Comparison of ENCODE assay signal across 9 mouse cellular contexts in genomic region chr8:127438625-127439391, GRCm38 (mm10).
A peak's percentile ranks its signal among the peaks of the same experiment; 100 is the strongest.
DNase-seq lines count a peak whose midpoint lies in the region; ATAC-seq and TF ChIP-seq lines count a peak whose summit lies in the region.
"Had no signal": no experiment of that assay in that cellular context is flagged by ENCODE, and none has a peak within 500 bp of the region (broad histone marks: within the 10 kb centered on the region; RNA-seq: fewer than 3 reads in every experiment).

No protein-coding gene starts in this region.

- H3K9me3 ChIP-seq in forebrain, postnatal 0 days (ENCODE audit: low read length), result no peaks in the 10 kb centered on the region
- H3K9me3 ChIP-seq in hindbrain, embryonic 12.5 days (replicated peaks), result no peaks in the 10 kb centered on the region
- H3K9me3 ChIP-seq in lung, embryonic 16.5 days (ENCODE audit: control insufficient read depth, low read length), result no peaks in the 10 kb centered on the region
- H3K9me3 ChIP-seq: neural tube, embryonic 12.5 days had no signal

- peak; percentile 50 for TF ChIP-seq CTCF in forebrain, postnatal 0 days (IDR thresholded peaks at IDR 0.05; ENCODE audit: low read depth)

- no peaks in the 10 kb centered on the region for H3K36me3 ChIP-seq in forebrain, postnatal 0 days (ENCODE audit: insufficient read depth)
- no peaks in the 10 kb centered on the region for H3K36me3 ChIP-seq in hindbrain, embryonic 12.5 days
- H3K36me3 ChIP-seq in lung, embryonic 16.5 days (ENCODE audit: control insufficient read depth, insufficient read depth, low read length), result no peaks in the 10 kb centered on the region
- H3K36me3 ChIP-seq: neural tube, embryonic 12.5 days had no signal

- peak overlapping the region; percentile 80 for H3K27ac ChIP-seq in forebrain, postnatal 0 days (ENCODE audit: low read depth, low read length)
- no peak overlapping the region for H3K27ac ChIP-seq in hindbrain, embryonic 12.5 days
- H3K27ac ChIP-seq in lung, embryonic 16.5 days (ENCODE audit: low read length), result peak overlapping the region; percentile 53; the same call in 1 of the 2 replicates
- H3K27ac ChIP-seq: neural tube, embryonic 12.5 days had no signal

- peak; percentile 39 for ATAC-seq in activated CD4-positive, CD25-positive, alpha-beta regulatory T cell, adult 4 months
- ATAC-seq in forebrain, postnatal 0 days, result peak; percentile 18; the same call in 1 of the 2 replicates
- peak; percentile 49 for ATAC-seq in hindbrain, embryonic 12.5 days (ENCODE audit: low FRiP score)
- peak; percentile 36 for ATAC-seq in lung, embryonic 16.5 days (ENCODE audit: low read depth)

- DNase-seq in 3T3-L1 (ENCODE audit: low read depth, low spot score), result peak; percentile 49
- DNase-seq in forebrain, postnatal 0 days, result no peak
- DNase-seq in layer of hippocampus, adult 8-10 months (ENCODE audit: low spot score in 2 of 2), result peak; percentile 59 to 67
- DNase-seq in right cerebral cortex, adult 18-20 months, result peak; percentile 62
- DNase-seq in c-Kit-positive CD71-positive TER-119-positive erythroid progenitor cells, embryonic 14.5 days (ENCODE audit: low spot score), result no peak

- no peak overlapping the region for H3K9ac ChIP-seq in forebrain, postnatal 0 days
- H3K9ac ChIP-seq in hindbrain, embryonic 12.5 days, result no peak overlapping the region
- H3K9ac ChIP-seq in lung, embryonic 16.5 days (ENCODE audit: low read length), result no peak overlapping the region
- H3K9ac ChIP-seq: neural tube, embryonic 12.5 days had no signal

- H3K27me3 ChIP-seq in forebrain, postnatal 0 days (ENCODE audit: insufficient read depth, low read length), result no peaks in the 10 kb centered on the region
- no peaks in the 10 kb centered on the region for H3K27me3 ChIP-seq in hindbrain, embryonic 12.5 days
- no peaks in the 10 kb centered on the region for H3K27me3 ChIP-seq in lung, embryonic 16.5 days (ENCODE audit: control insufficient read depth, insufficient read depth, low read depth, low read length)
- H3K27me3 ChIP-seq: neural tube, embryonic 12.5 days had no signal

- peak overlapping the region; percentile 18; the same call in 1 of the 2 replicates for H3K4me2 ChIP-seq in forebrain, postnatal 0 days (ENCODE audit: low read depth)
- no peak overlapping the region for H3K4me2 ChIP-seq in hindbrain, embryonic 12.5 days (replicated peaks)
- H3K4me2 ChIP-seq in lung, embryonic 16.5 days (ENCODE audit: low read depth, low read length), result no peak overlapping the region
- H3K4me2 ChIP-seq: neural tube, embryonic 12.5 days had no signal

- H3K4me3 ChIP-seq in forebrain, postnatal 0 days (ENCODE audit: low read depth, low read length), result no peak overlapping the region
- no peak overlapping the region for H3K4me3 ChIP-seq in hindbrain, embryonic 12.5 days
- no peak overlapping the region for H3K4me3 ChIP-seq in lung, embryonic 16.5 days (ENCODE audit: low read length)
- H3K4me3 ChIP-seq: neural tube, embryonic 12.5 days had no signal

- WGBS in forebrain, postnatal 0 days, result 64% methylated on average over 8 of the region's 8 CpGs
- WGBS in hindbrain, embryonic 12.5 days, result 67% methylated on average over 8 of the region's 8 CpGs
- 38% methylated on average over 8 of the region's 8 CpGs for WGBS in lung, embryonic 16.5 days

- peaks cover 8% of the 10 kb centered on the region for H3K4me1 ChIP-seq in forebrain, postnatal 0 days (ENCODE audit: insufficient read depth)
- peaks cover 18% of the 10 kb centered on the region for H3K4me1 ChIP-seq in hindbrain, embryonic 12.5 days
- H3K4me1 ChIP-seq in lung, embryonic 16.5 days (replicated peaks; ENCODE audit: control insufficient read depth, insufficient read depth, low read length), result peaks cover 24% of the 10 kb centered on the region
- H3K4me1 ChIP-seq: neural tube, embryonic 12.5 days had no signal

Comparison
In these comparisons a context has a peak if more than half of its experiments do, and no peak if none do; other contexts are left out.
1. DNase-seq: peak in 3T3-L1 (single experiment), layer of hippocampus, adult 8-10 months (2 of 2) and right cerebral cortex, adult 18-20 months (single experiment); none in forebrain, postnatal 0 days (single experiment) and c-Kit-positive CD71-positive TER-119-positive erythroid progenitor cells, embryonic 14.5 days (single experiment).
2. Peak in every context shown above with its lines, with median percentiles within 50 percentile points of each other: ATAC-seq.